Mouse (Mus musculus) megakaryocyte-erythroid progenitor cell, adult 5 weeks (primary cell): ENCODE measurements around the gene Sostdc1. TPM values are rescaled to one million over a fixed set of nuclear protein-coding genes. Genes with fewer than 3 reads are reported as not detected.

ENCODE experiments used
- polyA plus RNA-seq: library from polyadenylated mRNA; stranded (reverse); fragments of >175 nt; gene quantifications from 2 replicates; pipeline ENCODE4 v1.2.3, GENCODE M21; 2012

The Sostdc1 gene
- not detected in 2 replicates for polyA plus RNA-seq

DNA sequence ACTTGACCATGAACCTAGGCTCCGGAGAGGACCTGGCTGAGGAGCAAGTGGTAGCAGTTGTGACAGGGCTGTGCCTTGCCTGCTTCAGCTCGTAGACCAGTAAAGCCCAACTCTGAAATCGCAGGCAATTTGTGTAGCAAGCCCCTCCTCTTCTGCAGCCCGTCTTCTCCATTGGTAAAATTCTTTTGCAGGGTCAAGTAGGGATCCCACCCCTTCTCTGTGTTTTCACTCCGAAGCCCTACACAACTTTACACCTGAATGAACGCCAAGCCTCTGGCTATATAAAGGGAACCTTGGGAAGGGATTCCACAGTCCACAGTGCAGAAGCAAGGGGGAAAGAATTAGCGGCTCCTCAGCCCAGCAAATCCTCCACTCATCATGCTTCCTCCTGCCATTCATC lies at the start of gene Sostdc1:
Gene Sostdc1, plus strand, starts transcription at position 224 of the 400 bp plus-strand sequence.

Other genes starting within 250 kb of the Sostdc1 start
- 1.5 TPM in 2 replicates for gene Ankmy2, start 157.0 kb upstream of the Sostdc1 start, polyA plus RNA-seq
- 15.0 and 19.2 TPM in 2 replicates for gene Bzw2, start 156.1 kb upstream of the Sostdc1 start, polyA plus RNA-seq
- gene Lrrc72, start 60.7 kb upstream of the Sostdc1 start, polyA plus RNA-seq, result not detected in 2 replicates
- 1.1 and 1.2 TPM in 2 replicates for gene Ispd, start 67.3 kb downstream of the Sostdc1 start, polyA plus RNA-seq
- 0.60 and 0.78 TPM in 2 replicates for gene D630036H23Rik, start 68.0 kb downstream of the Sostdc1 start, polyA plus RNA-seq